Mouse (Mus musculus) gastrocnemius, postnatal 4 days (tissue): Measurements from ENCODE around the gene Mt3. TPM values are rescaled to one million over a fixed set of nuclear protein-coding genes. Genes with fewer than 3 reads are reported as not detected.
A peak's percentile ranks its signal among the peaks of the same experiment; 100 is the strongest.
"Not testable (repeated sequence)": the region's sequence is repeated elsewhere in the genome, so short reads cannot be mapped to it uniquely, and the experiment has no call there.

Experiments
- DNase-seq, 2 experiments: peaks; one replicate each; pipeline ENCODE4 v3.0.0; 2021 to 2022; ENCODE audit warnings: low spot score in 2 of 2, mixed read lengths in 2 of 2
- long read RNA-seq, 2 experiments: library from polyadenylated mRNA; stranded (forward); transcript quantifications; one replicate each; pipeline ENCODE4 v2.0.0; 2021
- total RNA-seq, 2 experiments: library from RNA; stranded (reverse); gene quantifications; 2 replicates each; pipeline ENCODE4 v1.2.3; 2021

Gene Mt3
- total RNA-seq = 10 to 100 TPM; 11.4 to 18.3 TPM
- long read RNA-seq, experiment 1, partial matches to known transcripts = 0 of 1 reads
- long read RNA-seq, experiment 1, other reads (novel, unspliced or antisense) = 0 of 1 reads
- long read RNA-seq, experiment 2, partial matches to known transcripts = 0 of 4 reads
- long read RNA-seq, experiment 2, other reads (novel, unspliced or antisense) = 0 of 4 reads

GRCm38 (mm10) chr8:94152513-94153300 is at the start of gene Mt3:
Gene Mt3, plus strand, starts transcription at chr8:94152607.
- peak in 1 of 2 experiments; percentile 47 for DNase-seq

GRCm38 (mm10) chr8:94104146-94104545 is 48.3 kb upstream of the Mt3 start:
- no peak for DNase-seq

GRCm38 (mm10) chr8:94107871-94108270 is 44.5 kb upstream of the Mt3 start:
- DNase-seq = peak in 1 of 2 experiments; percentile 24

- DNase-seq = no peak
Measured at GRCm38 (mm10) chr8:94109396-94109795, 43.0 kb upstream of the Mt3 start.

GRCm38 (mm10) chr8:94109835-94110234 is 42.6 kb upstream of the Mt3 start:
- no peak for DNase-seq

- DNase-seq = no peak
Measured at GRCm38 (mm10) chr8:94110526-94111177, 41.8 kb upstream of the Mt3 start.

GRCm38 (mm10) chr8:94113435-94113834 is 39.0 kb upstream of the Mt3 start:
- DNase-seq = no peak

- DNase-seq = no peak
Measured at GRCm38 (mm10) chr8:94113972-94114371, 38.4 kb upstream of the Mt3 start.

- no peak for DNase-seq
Measured at GRCm38 (mm10) chr8:94118776-94119430, 33.5 kb upstream of the Mt3 start.

- DNase-seq = no peak
Measured at GRCm38 (mm10) chr8:94121625-94122024, 30.8 kb upstream of the Mt3 start.

GRCm38 (mm10) chr8:94122711-94123468 is 29.5 kb upstream of the Mt3 start:
- no peak for DNase-seq

- DNase-seq = no peak
Measured at GRCm38 (mm10) chr8:94127711-94128110, 24.7 kb upstream of the Mt3 start.

- no peak for DNase-seq
Measured at GRCm38 (mm10) chr8:94129133-94129789, 23.1 kb upstream of the Mt3 start.

GRCm38 (mm10) chr8:94130126-94130525 is 22.3 kb upstream of the Mt3 start:
- DNase-seq = no peak

GRCm38 (mm10) chr8:94132096-94132495 is 20.3 kb upstream of the Mt3 start:
- no peak for DNase-seq

- not testable (repeated sequence) for DNase-seq
Measured at GRCm38 (mm10) chr8:94134601-94135000, 17.8 kb upstream of the Mt3 start.

GRCm38 (mm10) chr8:94135556-94135955 is 16.9 kb upstream of the Mt3 start:
- no peak for DNase-seq

- DNase-seq = no peak
Measured at GRCm38 (mm10) chr8:94136192-94136591, 16.2 kb upstream of the Mt3 start.

GRCm38 (mm10) chr8:94136933-94137332 is 15.5 kb upstream of the Mt3 start, which contains the start of gene Mt4:
Gene Mt4, plus strand, starts transcription at chr8:94137197.
- no peak for DNase-seq

GRCm38 (mm10) chr8:94140266-94140795 is 12.1 kb upstream of the Mt3 start:
- DNase-seq = no peak
